Mouse (Mus musculus) kidney, adult 2 months (tissue): ENCODE data around the gene Cpne4.

Source experiments
- CTCF ChIP-seq: fragments of 200-500 bp; conservative IDR thresholded peaks from 2 replicates; pipeline ENCODE4 v1.5.1; 2011; ENCODE audit warnings: low read depth, mild to moderate bottlenecking, control low read depth, low read length, moderate library complexity, mixed read lengths; ENCODE audit not compliant: insufficient read depth, insufficient read length
- POLR2A ChIP-seq: fragments of 200-500 bp; IDR thresholded peaks from one replicate; pipeline ENCODE4 v1.6.1; 2011; ENCODE audit warnings: low read depth, low read length, control low read depth

- no peak for TF ChIP-seq CTCF
- TF ChIP-seq POLR2A = no peak
These were observed 163.7 kb downstream of the Cpne4 start for GRCm38 (mm10) chr9:104710831-104711230.
